In the genomic region with DNA sequence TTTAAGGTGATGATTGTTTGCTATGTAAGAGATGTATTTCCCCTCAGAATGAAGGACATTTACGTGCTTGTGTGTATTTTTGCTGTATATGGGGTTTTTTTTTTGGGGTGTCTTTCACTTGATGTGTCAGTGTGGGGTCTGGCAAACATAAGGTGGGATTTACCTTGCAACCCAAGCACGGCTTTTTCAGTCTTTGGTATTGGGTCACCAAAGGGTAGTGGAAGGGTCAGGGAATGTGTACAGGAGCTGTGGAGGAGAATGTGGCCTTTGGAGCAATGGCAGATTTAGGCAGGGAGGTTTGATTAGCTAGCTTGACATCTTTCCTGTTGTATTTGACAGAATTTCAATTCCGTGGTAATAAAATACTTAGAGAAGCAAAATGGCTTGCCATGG, we compare ENCODE assay signal across 8 mouse cellular contexts. TPM values are rescaled to one million over a fixed set of nuclear protein-coding genes. Genes with fewer than 3 reads are reported as not detected.
DNase-seq lines count a peak whose midpoint lies in the region; ATAC-seq and TF ChIP-seq lines count a peak whose summit lies in the region.

No protein-coding gene starts in this region.

- ATAC-seq in erythroblast, adult 5-6 weeks (replicated peaks; ENCODE audit: low FRiP score, poor library complexity, severe bottlenecking): no peak
- ATAC-seq in forebrain, postnatal 0 days: no peak
- ATAC-seq in liver, embryonic 13.5 days (ENCODE audit: low read depth): no peak
- ATAC-seq in frontal cortex, adult (ENCODE audit: low TSS enrichment): no peak; the same call in 1 of the 2 replicates
- ATAC-seq in CD4-positive, CD25-positive, alpha-beta regulatory T cell, adult 4 months: no peak

- H3K27ac ChIP-seq in ES-E14 (ENCODE audit: insufficient read depth, low read depth, low read length, poor library complexity, severe bottlenecking): no peak overlapping the region
- peak overlapping the region; percentile 88 for H3K27ac ChIP-seq in forebrain, postnatal 0 days (ENCODE audit: low read depth, low read length)
- no peak overlapping the region for H3K27ac ChIP-seq in liver, embryonic 13.5 days

- TF ChIP-seq CTCF in forebrain, postnatal 0 days (IDR thresholded peaks at IDR 0.05; ENCODE audit: low read depth): no peak

- in situ Hi-C loops in ES-E14 (cut with MboI; ENCODE audit: low sequenced_read_pairs in 2 of 2, unreplicated experiment in 2 of 2): no loop called here

- H3K4me1 ChIP-seq in erythroblast, embryonic 14.5 days (ENCODE audit: control insufficient read depth): peaks cover 13% of the 10 kb centered on the region
- H3K4me1 ChIP-seq in ES-E14 (ENCODE audit: control insufficient read depth in 2 of 2, insufficient read depth in 2 of 2, low read length in 2 of 2, poor library complexity in 1 of 2): peaks cover 0 to 2% of the 10 kb centered on the region in 2 experiments; a peak in 1 of 4 replicates
- peaks cover 15% of the 10 kb centered on the region for H3K4me1 ChIP-seq in forebrain, postnatal 0 days (ENCODE audit: insufficient read depth)
- peaks cover 24% of the 10 kb centered on the region for H3K4me1 ChIP-seq in liver, embryonic 13.5 days (replicated peaks)

- no peak for DNase-seq in ES-E14 (ENCODE audit: low read depth, low spot score)
- DNase-seq in forebrain, postnatal 0 days: no peak
- no peak for DNase-seq in liver, embryonic 13.5 days
- no peak for DNase-seq in frontal cortex, postnatal 10 days (ENCODE audit: low spot score in 2 of 2)

- H3K9me3 ChIP-seq in erythroblast, embryonic 14.5 days (ENCODE audit: control insufficient read depth, low read length): no peaks in the 10 kb centered on the region
- no peaks in the 10 kb centered on the region for H3K9me3 ChIP-seq in ES-E14 (ENCODE audit: control insufficient read depth, insufficient read depth, low read depth, low read length)
- H3K9me3 ChIP-seq in forebrain, postnatal 0 days (ENCODE audit: low read length): no peaks in the 10 kb centered on the region
- no peaks in the 10 kb centered on the region for H3K9me3 ChIP-seq in liver, embryonic 13.5 days (replicated peaks)

- no peaks in the 10 kb centered on the region for H3K27me3 ChIP-seq in erythroblast, embryonic 14.5 days (ENCODE audit: control insufficient read depth)
- no peaks in the 10 kb centered on the region for H3K27me3 ChIP-seq in forebrain, postnatal 0 days (ENCODE audit: insufficient read depth, low read length)
- H3K27me3 ChIP-seq in liver, embryonic 13.5 days: no peaks in the 10 kb centered on the region

- H3K4me3 ChIP-seq in erythroblast, embryonic 14.5 days (replicated peaks): peak overlapping the region; percentile 43
- peak overlapping the region; percentile 18 to 37; a peak in 3 of 4 replicates for H3K4me3 ChIP-seq in ES-E14 (ENCODE audit: insufficient read depth in 1 of 2, low read depth in 1 of 2, low read length in 2 of 2, poor library complexity in 1 of 2, severe bottlenecking in 1 of 2)
- peak overlapping the region; percentile 61 for H3K4me3 ChIP-seq in forebrain, postnatal 0 days (ENCODE audit: low read depth, low read length)
- peak overlapping the region; percentile 38 for H3K4me3 ChIP-seq in liver, embryonic 13.5 days (replicated peaks)

- peaks cover under 1% of the 10 kb centered on the region; the same call in 1 of the 2 replicates for H3K36me3 ChIP-seq in erythroblast, embryonic 14.5 days (ENCODE audit: control insufficient read depth)
- H3K36me3 ChIP-seq in ES-E14 (ENCODE audit: control insufficient read depth, insufficient read depth, low read length, poor library complexity, severe bottlenecking): no peaks in the 10 kb centered on the region
- H3K36me3 ChIP-seq in forebrain, postnatal 0 days (ENCODE audit: insufficient read depth): no peaks in the 10 kb centered on the region
- no peaks in the 10 kb centered on the region for H3K36me3 ChIP-seq in liver, embryonic 13.5 days

- WGBS in forebrain, postnatal 0 days: 8% methylated on average over 3 of the region's 3 CpGs
- 60% methylated on average over 3 of the region's 3 CpGs for WGBS in liver, embryonic 13.5 days (ENCODE audit: insufficient replicate concordance)

- peak overlapping the region; percentile 66 for H3K4me2 ChIP-seq in forebrain, postnatal 0 days (ENCODE audit: low read depth)
- peak overlapping the region; percentile 54 for H3K4me2 ChIP-seq in liver, embryonic 13.5 days

- no peak overlapping the region; the same call in 1 of the 2 replicates for H3K9ac ChIP-seq in ES-E14 (ENCODE audit: insufficient read depth, low read depth, low read length, poor library complexity, severe bottlenecking)
- peak overlapping the region; percentile 77 for H3K9ac ChIP-seq in forebrain, postnatal 0 days
- H3K9ac ChIP-seq in liver, embryonic 13.5 days: peak overlapping the region; percentile 33

TF ChIP-seq in ES-E14, 5 proteins besides CTCF, POLR2A, EP300 and RAD21:
- no peak for TF ChIP-seq CHD2 (IDR thresholded peaks at IDR 0.05; ENCODE audit: low read depth, low read length)

RNA-seq across cellular contexts. Expression of a gene that starts 52.2 kb away (rescaled TPM):
- 0.11 and 0.19 TPM in 2 replicates for polyA plus RNA-seq in erythroblast, embryonic 14.5 days (2012)
- total RNA-seq in erythroblast, adult 5-6 weeks (2015; ENCODE audit: low replicate concordance): 12.5 and 23.2 TPM in 2 replicates
- total RNA-seq in erythroblast, adult 5-6 weeks (2017; ENCODE audit: low replicate concordance): 11.0 and 13.7 TPM in 2 replicates
- total RNA-seq in ES-E14 (2012; rRNA removed): 35.5 and 39.3 TPM in 2 replicates
- 243 and 278 TPM in 2 replicates for total RNA-seq in forebrain, postnatal 0 days (2014; rRNA removed)
- 58.7 and 95.6 TPM in 2 replicates for polyA plus RNA-seq in forebrain, postnatal 0 days (2015; fragmentation: Nextera tagmentation; extraction: Ambion mirVana)
- 11.7 and 14.6 TPM in 2 replicates for polyA plus RNA-seq in liver, embryonic 13.5 days (2015; fragmentation: Nextera tagmentation; extraction: Ambion mirVana)
- 10 to 100 TPM in 1 of 2 experiments, 1 to 10 TPM in 1; 6.8 to 10.5 TPM for polyA plus RNA-seq in CD4-positive, CD25-positive, alpha-beta regulatory T cell, adult 4 months (2017; shearing (Covaris generic))
